Mouse (Mus musculus) layer of hippocampus, postnatal 25 days (tissue): ENCODE measurements around the gene Itpa. TPM values are rescaled to one million over a fixed set of nuclear protein-coding genes. Genes with fewer than 3 reads are reported as not detected.
"Not testable (repeated sequence)": the region's sequence is repeated elsewhere in the genome, so short reads cannot be mapped to it uniquely, and the experiment has no call there.

Experiments
- DNase-seq, 2 experiments: peaks; one replicate each; pipeline ENCODE4 v3.0.0; 2022; ENCODE audit warnings: mixed read lengths in 2 of 2, low spot score in 1 of 2; ENCODE audit errors: extremely low spot score in 1 of 2
- total RNA-seq, 2 experiments: library from RNA; stranded (reverse); gene quantifications; 2 replicates each; pipeline ENCODE4 v1.2.3; 2021

Itpa gene
- total RNA-seq, result 10 to 100 TPM; 34.8 to 41.4 TPM

DNA sequence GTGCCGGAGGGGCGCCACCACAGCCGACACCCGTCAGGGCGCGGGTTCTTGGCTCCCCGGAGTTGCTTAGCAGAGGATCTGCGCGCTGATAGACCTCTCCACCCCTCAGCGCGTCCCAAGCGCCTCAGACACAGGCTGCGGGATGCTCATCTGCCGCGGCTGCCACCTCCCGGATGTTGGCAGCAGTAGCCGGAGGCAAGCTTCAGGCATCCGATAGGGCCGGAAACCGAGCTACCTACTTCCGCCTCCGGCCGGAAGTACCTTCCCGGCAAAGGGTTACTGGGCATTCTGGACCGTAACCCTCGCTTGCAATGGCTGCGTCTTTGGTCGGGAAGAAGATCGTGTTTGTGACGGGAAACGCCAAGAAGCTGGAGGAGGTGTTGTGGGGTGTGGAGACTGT, at the start of gene Itpa:
TSS of gene Itpa (plus strand) at position 52 of the 400 bp plus-strand sequence.
- DNase-seq, result peak; percentile 71 to 72

DNA sequence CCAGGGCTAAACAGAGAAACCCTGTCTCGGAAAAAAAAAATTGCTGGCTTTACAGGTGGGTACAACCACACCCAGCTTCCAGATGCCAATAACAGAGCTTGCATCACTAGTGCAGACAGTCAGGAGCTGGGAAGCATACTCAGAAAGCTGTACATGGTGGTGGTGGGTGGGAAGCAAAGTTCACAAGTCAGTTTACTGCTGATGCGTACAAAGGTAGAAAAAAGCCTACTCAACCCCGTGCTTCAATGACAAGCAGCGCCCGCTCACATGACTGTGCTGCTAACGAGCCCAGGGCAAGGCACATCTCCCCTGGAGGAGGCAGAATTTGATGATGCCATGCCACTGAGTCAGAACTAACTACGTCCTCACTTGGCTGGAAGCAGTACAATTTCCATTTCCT, 48.4 kb upstream of the Itpa start:
- no peak for DNase-seq

DNA sequence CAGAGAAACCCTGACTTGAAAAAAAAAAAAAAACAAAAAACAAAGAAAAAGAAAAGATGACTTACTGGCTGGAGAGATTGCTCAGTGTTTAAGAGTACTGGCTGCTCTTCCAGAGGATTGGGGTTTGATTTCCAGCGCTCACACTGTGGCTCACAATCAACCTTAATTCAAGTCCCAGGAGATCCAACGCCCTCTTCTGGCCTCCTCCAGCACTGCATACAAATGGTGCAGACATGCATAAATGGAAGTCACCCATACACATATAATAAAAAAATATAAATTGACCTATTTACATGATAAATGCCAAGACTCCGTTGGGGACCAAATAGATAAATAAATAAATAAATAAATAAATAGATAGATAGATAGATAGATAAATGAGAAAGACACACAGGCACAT, 39.0 kb upstream of the Itpa start:
- no peak for DNase-seq

DNA sequence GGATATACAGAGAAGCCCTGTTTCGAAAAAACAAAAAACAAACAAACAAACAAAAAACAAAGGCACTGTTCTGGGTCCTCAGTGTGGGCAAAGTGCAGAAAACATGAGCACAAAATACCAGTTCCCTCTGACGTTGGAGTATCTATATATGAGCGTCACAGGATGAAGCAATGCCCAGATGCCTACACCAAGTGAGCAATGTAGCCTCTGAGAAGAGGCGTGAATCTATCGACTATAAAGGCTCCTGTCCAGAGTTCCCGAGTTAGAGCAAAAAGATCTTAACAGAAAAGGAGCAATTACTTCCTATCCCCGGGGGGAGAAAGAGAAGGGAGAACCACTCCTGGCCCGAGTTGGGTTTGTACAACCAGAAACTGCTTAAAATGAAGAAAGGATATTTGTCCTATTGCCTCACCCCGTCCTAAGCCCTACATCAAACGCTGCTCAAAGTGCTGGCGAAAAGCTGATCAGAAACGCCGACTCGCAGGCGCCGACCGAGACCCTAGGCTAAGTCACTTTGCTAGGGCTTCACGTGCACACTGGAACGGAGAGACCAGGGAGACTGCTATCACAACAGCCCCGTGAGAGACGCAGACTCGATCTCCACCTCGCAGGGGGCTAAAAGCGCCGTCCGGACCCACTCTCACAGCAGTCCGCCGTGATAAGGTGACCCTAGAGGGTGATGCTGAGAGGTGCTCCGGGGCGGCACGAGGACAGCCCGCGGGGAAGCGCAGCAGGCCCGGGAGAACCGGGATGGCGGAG, 38.2 kb upstream of the Itpa start:
- no peak for DNase-seq

DNA sequence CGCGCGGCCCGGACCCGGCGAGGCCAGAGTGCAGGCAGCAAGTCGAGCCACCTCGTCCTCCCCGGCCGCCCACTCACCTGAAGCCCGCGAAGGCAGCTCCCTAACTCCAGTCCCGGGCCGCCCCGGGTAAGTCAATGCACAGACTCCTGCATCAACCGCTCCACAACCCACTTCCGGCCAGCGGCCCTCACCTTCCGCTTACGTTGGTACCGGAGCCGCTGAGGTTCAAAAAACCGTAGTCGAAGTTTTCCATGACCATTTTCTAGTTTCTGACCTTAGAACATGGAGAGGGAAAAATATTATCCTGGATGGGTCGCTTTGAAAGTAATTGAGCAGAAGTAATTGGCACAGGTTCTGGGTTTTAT, 37.6 kb upstream of the Itpa start, which contains the start of the genes Fastkd5 and Ubox5:
TSS of gene Fastkd5 (minus strand) at position 189 of the 365 bp plus-strand sequence.
TSS of gene Ubox5 (minus strand) at position 200 of the 365 bp plus-strand sequence.
- peak; percentile 83 to 95 for DNase-seq

DNA sequence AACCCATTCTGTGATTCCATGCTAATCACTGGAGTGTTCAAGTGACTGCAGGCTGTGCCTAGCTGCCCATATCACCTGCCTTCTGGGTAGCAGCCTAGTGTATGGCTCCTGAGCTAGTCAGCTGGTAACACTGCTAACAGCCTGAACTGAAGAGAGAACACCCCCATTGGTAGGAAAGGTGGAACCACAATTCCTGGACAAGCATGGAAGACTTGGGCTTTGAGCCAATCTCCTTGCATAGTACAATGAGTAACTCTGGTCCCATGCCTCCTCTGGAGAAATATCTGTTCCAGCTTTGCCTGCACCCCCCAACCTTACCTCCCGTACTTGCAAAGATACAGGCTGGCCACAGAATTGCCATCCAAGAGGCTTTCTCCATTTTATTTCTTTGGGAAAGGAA, 35.0 kb upstream of the Itpa start:
- DNase-seq, result no peak

DNA sequence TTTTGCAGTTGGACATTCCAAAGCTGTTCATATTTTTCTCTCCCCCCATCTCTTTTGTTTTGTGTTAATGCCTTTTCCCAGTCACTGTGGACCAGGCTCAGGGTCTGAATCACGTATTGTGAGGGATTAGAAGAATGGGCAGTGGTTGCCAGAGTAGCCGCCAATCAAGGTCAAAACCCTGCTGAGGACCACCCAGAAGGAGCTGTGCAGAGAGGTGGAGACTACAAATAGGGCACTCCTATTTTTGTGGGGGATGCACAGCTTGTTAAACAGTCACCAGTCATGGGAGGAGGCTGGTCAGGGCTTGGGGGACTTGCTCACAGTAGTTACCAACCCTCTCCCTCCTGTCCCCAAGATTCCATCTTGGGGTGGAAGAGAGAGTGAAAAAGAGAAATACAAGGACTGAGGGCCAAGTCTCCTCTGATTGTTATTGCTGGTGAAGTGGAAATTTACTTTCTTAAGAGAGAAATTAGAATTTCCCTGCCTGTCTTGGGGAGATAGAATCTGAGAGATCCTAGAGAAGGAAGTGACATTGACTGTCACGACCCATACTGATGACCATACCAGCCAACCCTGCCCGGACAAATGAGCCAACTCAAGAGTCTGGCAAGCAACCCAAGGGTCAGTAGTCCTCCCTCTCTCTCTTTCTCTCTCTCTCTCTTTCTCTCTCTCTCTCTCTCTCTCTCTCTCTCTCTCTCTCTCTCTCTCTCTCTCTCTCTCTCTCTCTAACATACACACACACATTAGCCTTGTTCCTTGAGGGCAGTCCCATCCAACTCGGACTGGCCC, 34.3 kb upstream of the Itpa start:
- DNase-seq, result no peak

DNA sequence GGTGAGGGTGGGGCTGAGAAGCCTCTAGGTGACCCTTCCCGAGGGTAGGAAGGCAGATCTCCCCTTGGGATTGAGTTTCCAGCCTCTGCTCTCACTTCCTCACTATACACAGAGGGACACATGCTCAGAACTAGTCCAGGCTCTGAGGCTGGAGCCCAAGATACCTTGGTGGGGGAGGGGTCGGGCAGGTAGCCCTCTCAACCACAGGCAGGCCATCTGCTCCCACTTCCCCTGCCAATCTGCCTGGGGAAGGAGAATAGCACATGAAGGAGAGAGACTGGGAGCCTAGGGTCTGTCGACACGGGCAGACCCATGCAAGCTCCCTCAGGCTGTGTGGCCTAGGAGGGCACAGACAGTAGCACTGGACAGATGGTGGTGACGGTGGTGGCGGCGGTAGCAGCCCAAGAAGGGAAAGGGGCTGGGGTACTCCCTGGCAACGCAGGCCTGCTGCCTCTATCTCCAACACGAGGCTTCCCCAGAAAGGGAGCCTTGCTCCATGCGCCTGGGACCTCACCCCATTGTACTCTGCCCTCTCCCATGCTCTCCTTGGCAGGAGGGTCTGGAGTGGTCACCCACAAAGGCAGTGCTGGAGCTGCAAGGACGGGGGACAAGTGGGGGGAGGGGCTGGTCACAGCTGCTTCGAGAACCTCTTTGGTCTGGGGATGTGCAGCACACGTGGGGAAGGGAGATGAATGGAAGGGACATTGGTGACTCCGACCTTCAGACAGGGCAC, 33.2 kb upstream of the Itpa start:
- DNase-seq, result no peak

DNA sequence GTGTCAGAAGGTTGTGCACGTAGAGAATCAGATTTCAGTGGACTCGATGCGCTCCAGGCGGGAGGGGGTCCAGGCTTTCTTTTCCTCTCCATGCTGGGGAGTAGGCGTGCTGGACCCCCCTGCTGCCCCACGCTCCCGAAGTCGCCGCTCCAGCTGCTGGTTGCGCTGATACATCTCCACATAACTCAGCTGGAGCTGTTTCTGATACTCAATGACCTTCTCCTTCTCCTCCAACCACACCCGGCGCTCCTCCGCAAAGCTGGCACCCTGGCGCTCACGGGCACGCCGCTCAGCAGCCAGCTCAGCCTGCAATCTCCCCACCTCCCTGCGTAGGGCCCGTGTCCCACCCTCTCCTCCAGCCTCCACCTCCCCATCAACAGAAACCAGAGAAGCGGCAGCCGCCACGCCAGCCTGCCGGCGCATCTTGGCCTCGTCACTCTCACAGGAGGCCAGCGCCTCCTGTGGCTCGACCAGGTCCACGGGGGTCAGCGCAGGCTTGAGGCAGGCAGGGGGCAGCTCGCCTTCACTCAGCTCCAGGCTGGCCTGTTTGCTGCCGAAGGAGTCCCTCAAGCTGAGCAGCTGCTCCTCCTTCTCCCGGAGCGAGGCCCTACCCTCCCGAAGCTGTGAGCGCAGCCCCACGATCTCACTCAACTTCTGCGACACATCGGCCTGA, 32.5 kb upstream of the Itpa start:
- no peak for DNase-seq

DNA sequence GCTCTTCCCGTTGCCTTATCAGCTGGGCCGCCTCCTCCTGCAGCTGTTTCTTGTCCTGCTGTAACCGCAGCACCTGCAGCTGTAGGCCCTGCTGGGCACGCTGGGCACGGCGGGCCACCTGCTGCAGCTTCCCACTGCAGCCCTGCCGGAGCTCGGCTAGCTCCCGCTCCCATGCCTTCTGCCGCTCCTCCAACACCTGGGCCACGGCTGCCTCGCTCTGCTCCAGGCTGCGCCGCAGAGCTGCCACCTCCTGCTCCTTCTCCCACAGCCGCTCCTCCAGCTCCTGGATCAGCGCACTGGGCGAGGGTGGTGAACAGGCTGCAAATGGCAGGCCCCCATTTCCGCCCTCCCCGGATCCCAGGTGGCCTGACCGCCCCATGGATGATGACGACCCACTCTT, 31.6 kb upstream of the Itpa start:
- no peak for DNase-seq

DNA sequence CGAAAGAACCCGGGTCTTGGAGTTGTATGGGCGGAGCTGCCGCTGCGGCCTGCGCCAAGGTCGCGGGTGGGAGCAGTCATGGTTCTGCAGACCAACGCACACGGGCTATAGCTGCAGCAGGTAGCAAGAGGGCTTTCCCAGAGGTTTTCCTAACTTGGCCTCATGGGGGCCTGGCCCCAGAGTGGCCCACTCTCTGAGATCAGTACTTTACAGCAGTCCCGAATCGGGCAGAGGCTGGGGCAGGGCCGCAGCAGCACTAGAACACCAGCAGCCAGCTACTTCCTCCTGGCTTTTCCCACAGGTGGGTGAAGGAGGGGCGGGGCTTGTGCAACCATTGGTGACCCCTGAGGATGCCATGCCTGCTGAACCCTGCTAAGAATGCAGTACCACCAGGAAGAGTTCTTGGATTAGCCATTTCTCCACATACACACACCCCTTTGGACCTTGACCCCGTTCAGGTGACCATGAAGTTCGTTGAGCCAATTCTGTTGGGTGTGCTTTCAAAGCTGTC, 29.3 kb upstream of the Itpa start:
- no peak for DNase-seq

DNA sequence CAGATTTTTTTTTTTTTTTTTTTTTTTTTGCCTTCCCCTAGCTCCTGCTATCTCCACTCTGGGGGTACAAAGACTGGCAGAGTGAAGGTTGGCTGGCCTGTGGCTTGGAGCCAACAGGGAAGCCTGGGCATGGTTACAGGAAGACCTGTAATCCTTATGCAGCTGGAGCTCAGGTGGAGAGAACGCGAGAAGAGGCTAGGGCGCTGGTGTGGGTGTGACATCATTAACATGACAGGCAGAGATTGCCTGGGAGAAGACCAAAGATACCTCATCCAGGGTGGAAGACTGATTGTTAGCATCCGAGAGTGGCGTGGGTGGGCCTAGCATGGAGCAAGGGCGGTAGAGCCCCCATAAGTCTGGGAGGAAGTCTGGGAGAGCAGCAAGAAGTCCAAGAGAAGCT, 28.1 kb upstream of the Itpa start:
- no peak for DNase-seq

DNA sequence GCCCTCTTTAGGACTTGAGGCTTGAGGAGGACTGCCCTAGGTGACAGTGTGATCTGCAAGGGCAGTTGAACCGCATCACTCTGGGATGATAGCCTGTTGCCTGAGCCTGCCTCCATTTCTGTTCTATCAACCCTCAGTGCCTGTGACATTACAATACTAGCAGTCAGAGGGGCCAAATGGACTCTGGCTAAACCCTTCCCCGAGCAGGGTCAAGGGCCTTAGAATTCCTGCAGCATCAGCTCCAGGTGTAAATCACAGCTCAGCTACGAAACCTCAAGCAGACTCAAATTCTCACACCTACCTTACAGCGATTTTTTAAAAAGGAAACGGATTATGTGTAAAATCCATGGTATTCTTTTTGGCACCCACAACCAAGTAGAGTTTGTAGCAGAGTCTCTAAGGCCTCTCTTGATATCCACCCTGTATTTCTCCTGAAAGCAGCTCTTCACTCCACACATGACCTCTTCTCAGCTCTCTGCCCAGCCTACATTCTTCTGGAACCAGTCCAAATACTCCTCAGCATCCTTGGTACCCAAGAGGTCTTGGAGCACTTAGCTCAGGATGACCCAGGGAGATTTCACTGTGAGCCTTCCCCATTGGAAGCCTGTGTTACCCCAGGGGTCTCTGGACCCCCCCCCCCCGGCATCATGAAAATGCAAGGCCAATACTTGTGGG, 25.9 kb upstream of the Itpa start:
- no peak for DNase-seq

DNA sequence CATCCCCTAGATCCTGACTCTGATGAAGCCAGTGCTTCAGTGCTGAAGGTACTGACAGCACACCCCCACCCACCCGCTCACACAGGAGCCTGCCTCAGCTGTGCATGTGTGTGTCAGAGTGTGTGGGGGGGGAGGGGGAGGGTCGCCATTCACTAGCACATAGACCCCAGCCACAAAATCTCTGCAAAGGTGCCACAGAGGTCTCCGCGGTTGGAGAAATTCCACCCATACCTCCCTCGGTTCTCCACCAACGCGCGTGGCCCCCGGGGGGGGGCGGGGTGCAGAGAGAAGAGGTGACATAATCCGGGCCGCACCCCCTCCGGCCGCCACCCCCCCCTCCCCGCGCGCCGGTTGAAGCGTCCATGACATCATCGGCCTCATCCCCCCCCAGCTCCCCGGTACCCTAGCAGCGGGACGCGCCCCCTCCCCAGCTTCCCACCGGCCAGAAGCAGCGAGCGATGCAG, 25.2 kb upstream of the Itpa start:
- no peak for DNase-seq

DNA sequence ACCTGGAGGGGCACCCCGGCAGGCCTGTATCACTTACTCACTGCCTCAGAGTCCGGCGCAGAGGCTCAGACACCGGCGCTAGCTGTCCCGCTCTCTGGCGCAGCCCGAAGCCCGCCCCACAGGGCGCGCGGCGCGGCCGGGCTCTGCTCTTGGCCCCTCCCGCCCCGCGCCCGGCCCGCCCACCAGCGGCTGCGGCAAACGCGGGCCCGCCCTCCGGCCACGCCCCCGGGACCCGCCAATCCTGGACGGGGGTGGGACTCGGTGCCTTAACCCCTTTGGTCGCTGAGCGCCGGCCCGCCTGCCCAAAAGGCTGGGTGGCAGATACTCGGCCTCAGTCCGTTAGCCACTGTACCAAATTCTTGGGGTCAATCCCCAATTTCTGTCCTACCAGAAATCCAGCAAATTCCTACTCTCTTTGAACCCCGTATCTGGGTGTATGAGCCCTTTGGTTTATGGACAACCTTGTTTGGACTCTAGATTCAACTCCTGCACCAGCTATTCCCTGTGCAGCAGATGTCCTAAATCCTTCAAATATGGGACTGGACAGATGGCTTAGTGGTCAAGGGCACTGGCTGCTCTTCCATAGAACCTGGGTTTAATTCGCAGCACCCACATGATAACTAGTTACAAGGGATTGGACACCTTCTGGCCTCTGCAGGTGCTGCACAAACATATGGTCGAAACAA, 24.6 kb upstream of the Itpa start, which contains the start of gene Lzts3:
TSS of gene Lzts3 (minus strand) at position 120 of the 686 bp plus-strand sequence.
- DNase-seq, result peak; percentile 80 to 87

DNA sequence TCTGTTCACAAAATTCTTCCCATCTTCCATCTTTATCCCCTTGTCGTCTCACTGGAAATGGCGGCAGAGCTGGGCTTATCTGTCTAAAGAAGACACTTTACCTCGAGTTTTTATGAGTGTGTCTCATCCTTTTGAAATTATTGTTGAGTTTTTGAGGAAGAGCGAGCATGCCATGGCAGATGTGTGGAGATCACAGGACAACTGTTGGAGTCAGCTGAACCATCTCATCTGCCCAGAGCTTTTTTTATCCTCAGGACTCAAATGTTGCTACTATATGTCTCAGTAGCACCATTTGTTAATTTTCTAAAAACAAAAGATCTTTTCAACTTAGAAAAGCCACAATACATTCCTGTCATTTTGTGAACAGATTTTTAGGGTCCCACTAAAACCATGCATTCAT, 22.2 kb upstream of the Itpa start:
- DNase-seq, result no peak

DNA sequence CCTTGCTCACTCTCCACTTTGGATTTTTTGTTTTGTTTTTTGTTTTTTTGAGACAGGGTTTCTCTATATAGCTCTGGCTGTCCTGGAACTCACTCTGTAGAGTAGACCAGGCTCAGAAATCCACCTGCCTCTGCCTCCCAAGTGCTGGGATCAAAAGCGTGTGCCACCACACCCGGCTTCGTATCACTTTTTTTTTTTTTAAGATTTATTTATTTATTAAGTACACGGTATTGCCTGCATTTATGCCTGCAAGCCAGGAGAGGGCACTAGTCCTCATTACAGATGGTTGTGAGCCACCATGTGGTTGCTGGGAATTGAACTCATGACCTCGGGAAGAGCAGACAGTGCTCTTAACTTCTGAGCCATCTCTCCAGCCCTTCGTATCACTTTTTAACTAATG, 18.4 kb upstream of the Itpa start:
- DNase-seq, result not testable (repeated sequence)

DNA sequence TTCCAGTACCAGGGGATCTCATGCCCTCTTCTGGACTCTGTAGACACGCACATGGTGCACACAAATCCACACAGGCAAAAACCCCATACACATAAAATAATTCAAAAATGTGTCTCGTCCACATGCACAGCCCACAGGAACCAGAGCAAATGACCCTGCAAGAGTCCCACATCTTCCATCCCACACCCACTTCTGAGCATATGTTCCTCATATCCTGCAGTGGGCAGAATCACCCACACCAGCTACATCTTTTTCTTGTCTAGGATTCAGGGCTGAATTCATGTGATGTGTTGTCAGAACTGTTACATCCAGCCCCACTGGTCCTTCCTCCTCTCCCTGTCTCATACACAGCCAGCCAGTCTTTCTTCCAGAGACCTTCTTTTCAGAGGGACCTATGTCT, 14.1 kb upstream of the Itpa start:
- no peak for DNase-seq

DNA sequence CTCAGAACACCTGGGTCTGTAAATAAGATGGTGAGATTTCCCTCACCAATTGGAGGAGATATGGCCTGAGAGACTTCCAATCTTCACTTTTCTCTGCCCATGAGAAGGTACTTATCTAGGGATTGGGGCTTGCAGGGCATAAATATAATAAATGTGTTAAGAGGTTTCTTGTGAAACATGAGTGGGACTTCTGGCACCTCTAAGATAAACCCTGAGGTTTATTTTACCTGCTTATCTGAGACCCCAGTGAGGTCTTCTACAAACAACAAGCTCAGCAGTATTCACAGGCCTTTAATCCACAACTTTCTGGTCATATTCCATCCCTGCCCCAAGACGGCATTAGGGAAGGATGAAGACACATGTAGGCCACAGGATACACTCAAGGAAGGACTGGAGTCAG, 13.7 kb upstream of the Itpa start:
- no peak for DNase-seq
